Mouse (Mus musculus) frontal cortex, postnatal 10 days (tissue): ENCODE measurements around the gene Nphs2.
A peak's percentile ranks its signal among the peaks of the same experiment; 100 is the strongest.
"Not testable (repeated sequence)": the region's sequence is repeated elsewhere in the genome, so short reads cannot be mapped to it uniquely, and the experiment has no call there.

Experiments
- DNase-seq, 2 experiments: peaks; one replicate each; pipeline ENCODE4 v3.0.0; 2022; ENCODE audit warnings: low spot score in 2 of 2, mixed read lengths in 1 of 2

The Nphs2 gene

GRCm38 (mm10) chr1:156310630-156311029, at the start of gene Nphs2:
Nphs2 (plus strand) TSS chr1:156310727.
- DNase-seq, result no peak

- peak in 1 of 2 experiments; percentile 24 for DNase-seq
Observed at GRCm38 (mm10) chr1:156263352-156263751, 47.2 kb upstream of the Nphs2 start.

- no peak for DNase-seq
Observed at GRCm38 (mm10) chr1:156263946-156264345, 46.6 kb upstream of the Nphs2 start.

DNA sequence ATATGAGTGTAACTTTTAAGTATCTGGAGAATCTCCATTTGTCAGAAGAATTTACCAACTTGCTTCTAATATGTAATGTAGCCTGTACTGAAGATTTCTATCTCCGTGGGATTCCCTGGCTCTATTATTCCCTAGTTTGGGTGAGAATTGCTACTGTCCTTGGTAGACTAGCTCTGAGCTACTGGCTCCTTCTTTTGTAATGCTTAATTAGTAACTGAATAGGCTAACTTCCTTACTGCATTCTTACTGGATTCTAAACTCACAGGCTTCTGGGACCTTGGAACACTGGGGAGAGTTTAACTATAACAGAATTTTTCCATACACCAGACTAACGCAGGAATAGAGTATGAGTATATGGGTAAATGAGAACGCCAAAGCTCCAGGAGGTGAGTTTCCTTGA, 42.0 kb upstream of the Nphs2 start:
- not testable (repeated sequence) for DNase-seq

DNA sequence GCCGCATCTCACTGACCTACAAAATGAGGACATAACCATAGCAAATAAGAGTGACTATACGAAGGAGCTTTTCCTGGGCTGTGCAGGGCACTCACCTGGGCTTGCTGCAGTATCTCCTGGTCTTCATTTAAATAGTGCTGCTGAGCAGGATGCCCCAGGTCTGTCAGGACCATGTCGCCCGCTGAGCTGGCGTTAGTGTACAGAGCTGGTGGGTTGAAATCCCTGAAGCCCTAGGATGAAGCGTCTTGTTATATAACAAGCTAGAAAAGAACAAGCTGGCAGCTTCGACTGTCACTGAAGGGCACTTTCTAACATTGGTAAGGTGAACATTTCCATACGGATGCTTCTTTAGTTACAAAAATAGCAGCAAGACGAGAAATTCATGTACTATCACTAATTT, 40.1 kb upstream of the Nphs2 start:
- no peak for DNase-seq

DNA sequence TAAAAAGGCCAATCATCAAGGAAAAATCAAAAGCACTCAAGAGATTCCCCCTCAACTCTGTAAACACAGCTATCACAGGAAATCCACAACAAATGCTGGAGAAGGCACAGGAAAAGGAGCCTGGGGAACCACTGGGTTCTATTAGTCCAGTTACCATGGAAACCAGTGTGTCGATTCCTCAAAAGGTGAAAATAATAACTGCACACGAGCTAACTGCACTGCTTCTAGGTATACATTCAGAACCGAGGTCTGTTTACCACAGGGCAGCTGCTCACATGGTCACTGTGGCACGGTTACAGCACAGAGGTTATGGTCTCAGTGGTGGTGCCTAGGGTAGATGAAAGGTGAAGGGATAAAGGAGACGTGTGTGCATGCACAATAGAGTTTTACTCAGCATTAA, 38.9 kb upstream of the Nphs2 start:
- DNase-seq, result no peak

GRCm38 (mm10) chr1:156273647-156274046, 36.9 kb upstream of the Nphs2 start:
- no peak for DNase-seq

DNA sequence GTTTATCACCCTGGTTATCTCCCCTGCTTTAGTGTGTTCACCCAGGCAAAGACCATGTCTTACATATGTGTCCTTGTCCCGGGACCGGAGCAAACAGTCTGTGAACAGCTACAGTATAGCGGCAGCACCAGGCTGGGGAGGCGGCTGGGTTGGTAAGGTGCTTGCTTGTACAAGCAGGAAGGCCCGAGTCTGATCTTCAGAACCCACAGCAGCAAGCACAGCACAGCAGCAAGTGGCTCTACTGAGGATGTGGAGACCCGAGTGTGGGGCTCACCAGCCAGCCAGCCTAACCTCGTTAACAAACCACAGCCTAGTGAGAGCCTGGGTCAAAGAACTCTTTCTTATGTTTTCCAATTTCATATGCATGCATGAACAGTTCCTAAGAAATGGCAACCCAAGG, 30.4 kb upstream of the Nphs2 start:
- no peak for DNase-seq

DNA sequence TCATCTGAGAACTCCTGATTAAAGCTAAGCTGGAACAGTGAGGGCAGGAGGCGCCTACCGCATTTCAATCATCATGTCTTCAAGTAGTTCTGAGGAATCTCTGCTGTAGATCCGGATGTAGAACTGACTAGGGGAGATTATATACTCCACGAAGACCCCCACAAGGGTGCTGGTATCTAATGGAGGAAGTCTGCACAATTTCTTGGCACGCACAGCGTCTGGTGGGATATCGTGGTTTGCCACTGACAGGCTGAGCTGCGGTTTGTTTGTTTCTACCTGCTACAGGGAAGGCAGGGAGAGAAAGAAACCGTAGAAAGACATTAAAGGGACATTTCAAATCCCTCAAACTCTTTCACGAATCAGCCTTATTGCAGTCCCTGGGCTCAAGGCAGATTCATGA, 26.3 kb upstream of the Nphs2 start:
- no peak for DNase-seq

GRCm38 (mm10) chr1:156284851-156285540, 25.5 kb upstream of the Nphs2 start:
- DNase-seq, result no peak

GRCm38 (mm10) chr1:156285541-156285896, 25.0 kb upstream of the Nphs2 start:
- DNase-seq, result no peak

- no peak for DNase-seq
Observed at GRCm38 (mm10) chr1:156288556-156289221, 21.8 kb upstream of the Nphs2 start.

GRCm38 (mm10) chr1:156289222-156289587, 21.3 kb upstream of the Nphs2 start:
- not testable (repeated sequence) for DNase-seq

DNA sequence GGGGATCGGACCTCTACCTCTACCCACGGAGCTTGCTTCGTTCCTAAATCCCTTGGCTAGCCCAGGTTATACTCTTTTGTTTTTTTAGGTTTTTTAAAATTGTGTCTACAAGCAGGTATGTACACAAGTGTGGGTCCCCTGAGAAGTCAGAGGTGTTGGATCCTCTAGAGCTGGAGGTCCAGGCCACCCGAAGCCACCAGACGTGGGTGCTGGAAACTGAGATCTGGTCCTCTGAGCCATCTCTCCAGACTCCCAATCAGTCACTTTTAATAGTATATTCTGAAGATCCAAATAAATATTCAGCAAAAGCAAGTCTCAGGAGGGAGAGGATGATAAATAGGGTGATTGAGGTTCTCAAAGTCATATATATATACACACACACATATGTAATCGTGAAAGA, 20.5 kb upstream of the Nphs2 start:
- DNase-seq, result no peak

DNA sequence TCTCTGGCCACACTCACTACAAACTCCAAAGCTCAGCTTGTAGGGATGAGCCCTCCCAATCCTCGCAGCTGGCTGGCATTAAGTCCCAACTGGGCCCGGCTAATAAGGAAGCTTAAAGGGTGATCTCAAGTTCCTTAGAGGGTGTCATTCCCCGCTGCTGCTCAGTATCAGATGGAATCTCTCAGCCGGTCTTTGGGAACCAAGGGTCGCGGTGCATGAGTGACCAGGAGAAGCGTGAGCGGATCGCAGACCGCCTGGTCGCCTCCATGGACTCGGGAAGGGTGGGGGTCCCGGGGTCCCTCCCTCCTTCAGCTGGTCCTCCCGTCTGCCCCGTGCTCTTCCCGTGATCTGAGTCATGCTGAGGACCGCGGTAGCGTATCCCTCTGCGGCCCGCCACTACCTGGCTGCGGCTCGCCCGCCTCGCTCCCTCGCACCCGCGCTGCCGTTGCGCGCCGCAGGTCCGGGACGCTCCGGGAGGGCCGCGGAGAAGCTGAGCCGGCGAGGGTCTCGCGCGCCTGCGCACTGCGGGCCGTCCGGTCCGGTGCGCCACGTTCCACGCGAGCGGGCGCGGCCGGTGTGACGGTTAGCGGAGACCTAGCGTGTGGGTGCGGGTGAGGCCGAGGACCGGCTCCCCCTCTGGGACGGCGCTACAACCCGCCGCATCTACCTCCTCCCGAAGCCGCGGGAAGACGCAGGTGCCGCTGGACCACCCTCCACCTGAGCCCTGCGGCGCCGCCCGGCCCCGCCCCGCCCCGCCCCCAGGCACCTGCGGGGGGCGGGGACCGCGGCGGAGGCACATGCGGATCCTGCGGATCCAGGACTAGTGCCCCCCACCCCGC, 7.4 kb upstream of the Nphs2 start, which contains the start of gene Tdrd5:
Gene Tdrd5, minus strand, starts transcription at position 754 of the 839 bp plus-strand sequence.
- peak in 1 of 2 experiments; percentile 40 for DNase-seq

DNA sequence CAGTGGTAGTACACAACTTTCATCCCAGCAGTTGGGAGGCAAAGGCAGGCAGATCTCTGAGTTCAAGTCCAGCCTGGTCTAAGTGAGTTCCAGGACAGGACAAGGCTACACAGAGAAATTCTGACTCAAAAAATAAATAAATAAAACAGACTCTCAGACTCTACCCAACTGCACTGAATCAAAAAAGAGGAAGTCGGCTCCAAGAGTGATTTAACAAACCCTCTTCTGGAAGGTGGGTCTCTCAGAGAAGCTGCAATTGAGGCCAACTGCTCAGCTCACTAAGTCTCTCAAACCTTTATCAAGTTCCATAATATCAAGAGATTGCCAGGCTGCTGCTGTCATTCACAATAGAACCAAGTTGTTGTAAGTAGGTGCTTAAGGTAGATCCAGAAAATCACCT, 1.9 kb upstream of the Nphs2 start:
- no peak for DNase-seq

GRCm38 (mm10) chr1:156323126-156323525, 12.6 kb downstream of the Nphs2 start:
- no peak for DNase-seq

GRCm38 (mm10) chr1:156340847-156341246, 30.3 kb downstream of the Nphs2 start:
- DNase-seq, result no peak

GRCm38 (mm10) chr1:156344433-156344832, 33.9 kb downstream of the Nphs2 start:
- no peak for DNase-seq

GRCm38 (mm10) chr1:156345633-156346032, 35.1 kb downstream of the Nphs2 start:
- DNase-seq, result no peak

GRCm38 (mm10) chr1:156349031-156349430, 38.5 kb downstream of the Nphs2 start:
- no peak for DNase-seq

GRCm38 (mm10) chr1:156350441-156350840, 39.9 kb downstream of the Nphs2 start:
- no peak for DNase-seq

GRCm38 (mm10) chr1:156352466-156352865, 41.9 kb downstream of the Nphs2 start:
- no peak for DNase-seq
